Mouse (Mus musculus): ENCODE data around the gene Fam69b. TPM values are rescaled to one million over a fixed set of nuclear protein-coding genes. Genes with fewer than 3 reads are reported as not detected.

Gene Fam69b
- polyA plus RNA-seq, 1 experiment = 12.2 TPM

DNA sequence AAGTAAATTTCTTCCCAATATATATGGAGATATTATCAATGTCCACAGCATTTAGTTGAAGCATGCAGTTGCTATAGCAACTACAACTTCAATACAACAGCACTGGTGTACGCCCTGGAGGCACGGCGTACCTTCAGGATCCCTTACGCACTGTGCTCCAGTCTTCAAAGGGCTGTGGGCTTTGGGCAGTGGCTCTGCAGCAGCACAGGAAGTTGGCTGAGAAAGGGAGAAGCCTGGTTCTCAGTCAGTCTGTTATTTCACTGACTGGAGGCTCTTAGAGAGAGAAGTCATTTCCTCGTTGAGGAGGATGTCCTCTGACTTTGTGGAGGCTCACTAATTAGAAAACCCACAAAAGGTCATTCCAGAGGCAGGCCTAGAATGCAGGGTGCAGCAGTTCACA lies 5.3 kb upstream of the Fam69b start:
- Histone ChIP-seq H3K4me1 (ENCODE audit: control insufficient read depth, insufficient read depth, low read length) (no peaks in the 10 kb centered on the region), H3K36me3 (ENCODE audit: control insufficient read depth, insufficient read depth, low read length) (no peaks in the 10 kb centered on the region), H3K4me3 (ENCODE audit: insufficient read depth, low read depth, low read length) (no peak overlapping the region), H3K27me3 (replicated peaks; ENCODE audit: control insufficient read depth, insufficient read depth, low read length) (no peaks in the 10 kb centered on the region), H3K27ac (ENCODE audit: insufficient read depth, low read depth, low read length) (no peak overlapping the region)
- 59% methylated on average over 5 of the region's 5 CpGs for WGBS
- TF ChIP-seq CTCF (conservative IDR thresholded peaks at IDR 0.05; ENCODE audit: insufficient read depth, insufficient read length, low read depth, low read length) = no peak
- TF ChIP-seq POLR2A (IDR thresholded peaks at IDR 0.05; ENCODE audit: low read depth, low read length) = no peak
- no peak for DNase-seq

DNA sequence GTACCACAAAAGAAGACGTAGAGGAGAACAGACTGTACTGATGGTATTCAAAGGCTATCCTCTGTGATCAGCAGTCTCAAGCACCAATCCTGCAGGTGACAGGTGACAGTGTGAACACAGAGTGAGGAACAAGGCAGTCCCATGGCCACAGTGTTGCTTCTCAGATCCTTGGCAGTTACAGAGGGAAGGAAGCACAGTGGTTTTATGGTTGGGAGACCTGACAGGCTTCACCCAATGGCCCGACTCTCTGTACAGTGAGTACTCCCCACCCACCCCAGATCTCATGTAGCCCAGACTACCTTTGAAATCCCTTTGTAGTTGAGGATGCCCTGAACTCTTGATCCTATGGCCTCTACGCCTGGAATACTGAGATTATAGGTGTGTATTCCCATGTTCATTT lies 2.8 kb upstream of the Fam69b start:
- WGBS = 89% methylated on average over 3 of the region's 3 CpGs
- no peaks in the 10 kb centered on the region for H3K4me1 ChIP-seq (ENCODE audit: control insufficient read depth, insufficient read depth, low read length)
- H3K27me3 ChIP-seq (replicated peaks; ENCODE audit: control insufficient read depth, insufficient read depth, low read length) = no peaks in the 10 kb centered on the region
- DNase-seq = no peak
- TF ChIP-seq CTCF (conservative IDR thresholded peaks at IDR 0.05; ENCODE audit: insufficient read depth, insufficient read length, low read depth, low read length) = no peak
- no peak for TF ChIP-seq POLR2A (IDR thresholded peaks at IDR 0.05; ENCODE audit: low read depth, low read length)
- H3K36me3 ChIP-seq (ENCODE audit: control insufficient read depth, insufficient read depth, low read length) = no peaks in the 10 kb centered on the region
- no peak overlapping the region for H3K27ac ChIP-seq (ENCODE audit: insufficient read depth, low read depth, low read length)
- H3K4me3 ChIP-seq (ENCODE audit: insufficient read depth, low read depth, low read length) = no peak overlapping the region

DNA sequence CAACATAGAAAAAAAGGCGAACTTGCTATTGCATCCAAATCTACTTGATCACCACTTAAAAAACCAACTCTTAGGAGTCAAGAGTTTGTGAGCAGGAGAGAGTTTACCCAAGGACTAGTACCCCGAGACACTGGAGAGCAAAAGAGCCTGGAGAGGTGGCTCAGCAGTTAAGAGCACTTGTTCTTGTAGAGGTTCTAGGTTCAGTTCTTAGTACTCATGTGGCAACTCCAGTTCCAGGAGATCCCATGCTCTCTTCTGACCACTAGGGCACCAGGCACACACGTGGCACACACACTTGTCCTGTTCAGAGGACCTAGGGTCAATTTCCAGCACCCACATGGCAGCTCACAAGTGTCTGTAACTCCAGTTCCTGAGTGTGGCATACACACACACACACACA lies 2.2 kb upstream of the Fam69b start:
- WGBS = 75% methylated on average over 3 of the region's 3 CpGs
- TF ChIP-seq CTCF (conservative IDR thresholded peaks at IDR 0.05; ENCODE audit: insufficient read depth, insufficient read length, low read depth, low read length) (peak; percentile 20; the same call in 1 of the 2 replicates), POLR2A (IDR thresholded peaks at IDR 0.05; ENCODE audit: low read depth, low read length) (no peak)
- DNase-seq = no peak

DNA sequence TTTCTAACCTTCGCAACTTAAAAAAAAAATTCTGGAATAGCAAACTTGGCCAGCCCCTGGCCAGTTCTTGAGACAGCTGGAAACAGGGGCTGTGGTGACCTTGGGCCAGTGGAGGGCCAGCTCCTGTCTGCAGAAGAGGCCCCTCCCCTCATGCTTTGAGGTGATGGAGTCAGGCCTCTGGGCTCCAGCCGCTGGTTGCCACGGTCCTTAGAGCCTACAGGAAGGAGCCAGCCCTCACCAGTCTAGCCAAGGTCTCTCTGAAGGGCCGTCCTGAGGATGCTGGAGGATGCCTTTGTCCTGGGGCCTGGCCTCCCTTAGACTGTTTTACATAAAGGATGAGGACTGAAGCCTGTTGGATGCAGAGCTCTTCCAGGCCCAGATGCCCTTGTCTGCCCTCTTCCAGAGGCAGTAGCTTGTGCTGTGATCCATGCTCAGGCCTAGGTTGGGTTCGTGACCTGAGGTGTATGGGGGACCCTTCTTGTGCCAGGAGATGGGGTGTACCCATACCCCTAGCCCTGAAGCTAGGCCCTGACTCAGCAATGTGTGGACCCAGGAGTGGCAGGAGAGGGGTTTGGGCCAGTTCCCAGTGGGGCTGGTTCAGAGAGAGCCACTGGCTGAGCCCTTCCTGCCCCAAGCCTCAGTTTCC lies 658 bp downstream of the Fam69b start:
- WGBS = 32% methylated on average over 5 of the region's 5 CpGs
- TF ChIP-seq POLR2A (IDR thresholded peaks at IDR 0.05; ENCODE audit: low read depth, low read length) = no peak
- TF ChIP-seq CTCF (conservative IDR thresholded peaks at IDR 0.05; ENCODE audit: insufficient read depth, insufficient read length, low read depth, low read length) = no peak
- DNase-seq = no peak
- Histone ChIP-seq H3K36me3 (ENCODE audit: control insufficient read depth, insufficient read depth, low read length) (no peaks in the 10 kb centered on the region), H3K27ac (ENCODE audit: insufficient read depth, low read depth, low read length) (no peak overlapping the region), H3K4me1 (ENCODE audit: control insufficient read depth, insufficient read depth, low read length) (no peaks in the 10 kb centered on the region), H3K4me3 (ENCODE audit: insufficient read depth, low read depth, low read length) (peak overlapping the region; percentile 50), H3K27me3 (replicated peaks; ENCODE audit: control insufficient read depth, insufficient read depth, low read length) (no peaks in the 10 kb centered on the region)

More for the DNA sequence above, 2.2 kb upstream of the Fam69b start:
- H3K27me3 ChIP-seq (replicated peaks; ENCODE audit: control insufficient read depth, insufficient read depth, low read length) = no peaks in the 10 kb centered on the region
- H3K36me3 ChIP-seq (ENCODE audit: control insufficient read depth, insufficient read depth, low read length) = no peaks in the 10 kb centered on the region
- H3K4me1 ChIP-seq (ENCODE audit: control insufficient read depth, insufficient read depth, low read length) = no peaks in the 10 kb centered on the region
- H3K27ac ChIP-seq (ENCODE audit: insufficient read depth, low read depth, low read length) = no peak overlapping the region
- no peak overlapping the region for H3K4me3 ChIP-seq (ENCODE audit: insufficient read depth, low read depth, low read length)

DNA sequence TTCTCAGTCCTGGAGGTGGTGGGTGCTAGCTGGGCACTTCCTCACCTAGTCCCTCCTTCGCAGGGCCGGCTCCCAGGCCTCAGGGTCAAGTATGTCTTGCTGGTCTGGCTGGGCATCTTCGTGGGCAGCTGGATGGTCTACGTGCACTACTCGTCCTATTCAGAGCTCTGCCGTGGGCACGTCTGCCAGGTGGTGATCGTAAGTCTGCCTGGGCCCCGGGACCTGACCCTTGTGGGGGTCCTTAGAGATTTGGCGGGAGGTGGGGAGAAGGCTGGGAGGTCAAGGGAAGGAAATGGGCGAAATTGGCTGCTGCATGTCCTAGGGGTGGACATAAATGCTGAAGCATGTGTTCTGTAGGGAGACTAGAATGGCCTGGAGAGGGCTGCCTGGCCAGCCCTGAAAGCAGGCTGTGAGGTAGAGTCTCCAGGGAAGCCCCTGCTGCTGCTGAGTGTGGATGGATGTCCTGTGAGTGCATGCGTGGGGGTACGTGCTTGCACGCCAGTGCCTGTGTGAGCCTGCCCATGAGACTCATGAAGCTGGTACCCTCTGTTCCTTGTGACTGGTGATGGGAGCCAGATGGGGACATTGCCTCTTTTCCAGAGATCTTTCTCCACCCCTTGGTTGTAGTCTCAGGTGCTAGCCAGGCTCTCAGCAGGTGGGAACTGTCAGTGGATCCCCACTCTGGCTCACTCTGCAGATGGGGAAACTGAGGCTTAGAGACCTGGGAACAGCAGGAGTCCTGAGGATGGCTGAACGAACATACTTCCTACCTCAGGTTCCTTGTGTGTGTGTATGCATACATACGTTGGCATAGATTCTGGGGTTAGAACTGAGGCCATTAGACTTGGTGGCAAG lies 4.5 kb downstream of the Fam69b start:
- H3K27me3 ChIP-seq (replicated peaks; ENCODE audit: control insufficient read depth, insufficient read depth, low read length) = no peaks in the 10 kb centered on the region
- 69% methylated on average over 16 of the region's 16 CpGs for WGBS
- TF ChIP-seq CTCF (conservative IDR thresholded peaks at IDR 0.05; ENCODE audit: insufficient read depth, insufficient read length, low read depth, low read length) (no peak), POLR2A (IDR thresholded peaks at IDR 0.05; ENCODE audit: low read depth, low read length) (no peak)

DNA sequence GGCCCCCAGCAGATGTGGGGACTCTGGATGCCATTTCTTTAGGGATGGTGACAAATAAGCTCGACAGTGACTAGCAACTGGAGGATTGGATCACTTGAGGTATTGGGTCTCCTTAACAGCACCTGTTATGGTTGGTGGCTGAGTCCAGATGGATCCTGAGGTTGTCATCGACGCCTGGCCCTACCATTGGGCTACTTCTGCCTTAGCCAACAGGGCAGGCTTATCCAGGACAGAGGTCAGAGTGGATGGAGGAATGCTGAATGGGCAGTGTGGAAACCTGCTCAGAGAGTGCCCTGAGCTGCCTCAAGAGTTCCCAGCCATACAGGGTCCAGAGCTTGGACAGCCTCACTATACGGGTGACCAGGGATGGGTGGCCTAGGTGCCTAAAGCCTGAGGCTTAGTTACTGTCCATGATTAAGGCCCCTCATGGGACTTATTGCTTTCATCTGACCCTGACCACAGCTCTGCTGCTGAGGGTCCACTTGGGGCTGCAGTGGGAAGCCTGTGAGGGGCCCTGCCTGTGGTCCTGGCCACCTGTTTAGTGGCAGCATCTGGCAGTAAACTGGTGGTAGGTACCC lies 5.8 kb downstream of the Fam69b start:
- WGBS = 74% methylated on average over 4 of the region's 4 CpGs
- no peak overlapping the region for H3K4me3 ChIP-seq (ENCODE audit: insufficient read depth, low read depth, low read length)
- TF ChIP-seq POLR2A (IDR thresholded peaks at IDR 0.05; ENCODE audit: low read depth, low read length) (no peak), CTCF (conservative IDR thresholded peaks at IDR 0.05; ENCODE audit: insufficient read depth, insufficient read length, low read depth, low read length) (no peak)
- H3K4me1 ChIP-seq (ENCODE audit: control insufficient read depth, insufficient read depth, low read length) = peaks cover 11% of the 10 kb centered on the region; the same call in 1 of the 2 replicates
- H3K27me3 ChIP-seq (replicated peaks; ENCODE audit: control insufficient read depth, insufficient read depth, low read length) = no peaks in the 10 kb centered on the region
- DNase-seq = no peak
- H3K36me3 ChIP-seq (ENCODE audit: control insufficient read depth, insufficient read depth, low read length) = no peaks in the 10 kb centered on the region
- no peak overlapping the region for H3K27ac ChIP-seq (ENCODE audit: insufficient read depth, low read depth, low read length)

More for the DNA sequence above, 4.5 kb downstream of the Fam69b start:
- no peak for DNase-seq
- Histone ChIP-seq H3K36me3 (ENCODE audit: control insufficient read depth, insufficient read depth, low read length) (no peaks in the 10 kb centered on the region), H3K27ac (ENCODE audit: insufficient read depth, low read depth, low read length) (no peak overlapping the region), H3K4me1 (ENCODE audit: control insufficient read depth, insufficient read depth, low read length) (no peaks in the 10 kb centered on the region), H3K4me3 (ENCODE audit: insufficient read depth, low read depth, low read length) (no peak overlapping the region)

Data from kidney, adult 2 months (tissue).